Mouse (Mus musculus) myocyte (in vitro differentiated cells): ENCODE measurements around the gene Nova1. TPM values are rescaled to one million over a fixed set of nuclear protein-coding genes. Genes with fewer than 3 reads are reported as not detected.

Experiments
- H3K27me3 ChIP-seq: one replicate; pipeline ENCODE4 v1.6.1; 2011; ENCODE audit not compliant: control insufficient read depth, insufficient read depth, insufficient read length
- H3K36me3 ChIP-seq: one replicate; pipeline ENCODE4 v1.6.1; 2011; ENCODE audit not compliant: control insufficient read depth, insufficient read depth
- H3K4me2 ChIP-seq: one replicate; pipeline ENCODE4 v1.6.1; 2011; ENCODE audit warnings: low read depth, control low read depth
- H3K4me3 ChIP-seq: one replicate; pipeline ENCODE4 v1.5.1; 2011; ENCODE audit warnings: mild to moderate bottlenecking, control low read depth, moderate library complexity
- H3K79me2 ChIP-seq: one replicate; pipeline ENCODE4 v1.6.1; 2011; ENCODE audit not compliant: control insufficient read depth, insufficient read depth
- H3ac ChIP-seq: one replicate; pipeline ENCODE4 v1.6.1; 2011; ENCODE audit not compliant: control insufficient read depth, insufficient read length
- CEBPB ChIP-seq: IDR thresholded peaks from 2 replicates; pipeline ENCODE4 v1.6.1; 2011; ENCODE audit warnings: mild to moderate bottlenecking, moderate library complexity; ENCODE audit not compliant: poor library complexity, insufficient read depth, severe bottlenecking
- E2F4 ChIP-seq: IDR thresholded peaks from one replicate; pipeline ENCODE4 v1.6.1; 2011; ENCODE audit warnings: mild to moderate bottlenecking, control low read depth, moderate library complexity; ENCODE audit not compliant: insufficient read depth
- MAX ChIP-seq: IDR thresholded peaks from one replicate; pipeline ENCODE4 v1.6.1; 2011; ENCODE audit warnings: low read depth, mild to moderate bottlenecking, control low read depth
- MYOD1 ChIP-seq, 3 experiments: IDR thresholded peaks; one replicate each; pipeline ENCODE4 v1.6.1; 2011; ENCODE audit warnings: control low read depth in 2 of 3, low read depth in 2 of 3, mild to moderate bottlenecking in 2 of 3, moderate library complexity in 1 of 3; ENCODE audit not compliant: insufficient read length in 2 of 3, control insufficient read depth in 1 of 3
- MYOG ChIP-seq, 3 experiments: IDR thresholded peaks; one replicate each; pipeline ENCODE4 v1.6.1; 2011; ENCODE audit warnings: control low read depth in 2 of 3, low read depth in 2 of 3, mild to moderate bottlenecking in 2 of 3; ENCODE audit not compliant: insufficient read length in 2 of 3, control insufficient read depth in 1 of 3, insufficient read depth in 1 of 3
- POLR2A ChIP-seq: IDR thresholded peaks from one replicate; pipeline ENCODE4 v1.6.1; 2011; ENCODE audit warnings: low read depth, mild to moderate bottlenecking, control low read depth, moderate library complexity; ENCODE audit not compliant: insufficient read length
- POLR2AphosphoS2 ChIP-seq: IDR thresholded peaks from one replicate; pipeline ENCODE4 v1.6.1; 2011; ENCODE audit warnings: low read depth, control low read depth; ENCODE audit not compliant: insufficient read length
- REST ChIP-seq: IDR thresholded peaks from one replicate; pipeline ENCODE4 v1.6.1; 2011; ENCODE audit warnings: mild to moderate bottlenecking, control low read depth, moderate library complexity; ENCODE audit not compliant: insufficient read depth, insufficient read length
- SRF ChIP-seq: IDR thresholded peaks from one replicate; pipeline ENCODE4 v1.6.1; 2011; ENCODE audit warnings: low read depth; ENCODE audit not compliant: control insufficient read depth, insufficient read length
- TCF12 ChIP-seq: IDR thresholded peaks from one replicate; pipeline ENCODE4 v1.6.1; 2011; ENCODE audit warnings: mild to moderate bottlenecking, control low read depth; ENCODE audit not compliant: poor library complexity, insufficient read depth, severe bottlenecking
- TCF3 ChIP-seq: IDR thresholded peaks from one replicate; pipeline ENCODE4 v1.6.1; 2011; ENCODE audit warnings: low read depth, control low read depth; ENCODE audit not compliant: insufficient read length
- USF1 ChIP-seq: IDR thresholded peaks from one replicate; pipeline ENCODE4 v1.6.1; 2011; ENCODE audit warnings: low read depth, mild to moderate bottlenecking, control low read depth, moderate library complexity
- polyA plus RNA-seq: library from polyadenylated mRNA; unstranded; fragments of >200 nt; fragmentation: generic; extraction: Trizol; gene quantifications from one replicate; pipeline ENCODE4 v1.2.1, GENCODE M21; 2012; ENCODE audit warnings: missing spikeins

Gene Nova1
- polyA plus RNA-seq: not detected

DNA sequence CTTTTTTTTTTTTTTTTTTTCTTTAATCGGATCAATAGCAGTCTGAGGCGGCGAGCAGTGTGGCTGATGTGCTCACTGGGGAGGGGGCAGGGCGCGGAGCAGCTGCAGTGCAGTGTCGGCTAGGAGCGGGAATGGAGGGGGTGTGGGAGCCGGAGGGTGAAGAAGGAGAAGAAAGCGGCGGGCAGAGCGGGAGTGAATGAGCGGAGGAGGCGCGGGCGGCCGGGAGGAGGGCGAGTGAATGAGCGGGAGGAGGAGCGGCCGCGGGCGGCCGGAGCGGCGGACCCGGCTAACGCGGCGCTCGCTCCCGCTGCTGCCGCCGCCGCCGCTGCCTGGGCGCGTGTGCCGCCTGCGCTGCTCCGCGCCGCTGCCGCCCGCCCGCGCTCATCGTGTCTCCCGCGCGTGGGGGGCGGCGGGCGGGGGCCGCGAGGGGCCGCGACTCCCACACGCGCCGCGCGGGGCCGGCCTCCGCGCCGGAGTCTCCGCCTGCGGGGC is at the start of gene Nova1:
Gene Nova1 (minus strand): TSS at position 74 of the 492 bp plus-strand sequence.
- H3ac ChIP-seq: no peak within 1 kb of the TSS
- H3K36me3 ChIP-seq: no peaks in the 10 kb centered on the region
- H3K27me3 ChIP-seq: peaks cover 22% of the 10 kb centered on the region
- H3K79me2 ChIP-seq: no peaks in the 10 kb centered on the region
- H3K4me3 ChIP-seq: peak within 1 kb of the TSS; percentile 12
- H3K4me2 ChIP-seq: peak within 1 kb of the TSS; percentile 63
- no peak for TF ChIP-seq POLR2AphosphoS2
- TF ChIP-seq MAX: no peak
- no peak for TF ChIP-seq USF1
- no peak for TF ChIP-seq CEBPB
- TF ChIP-seq POLR2A: no peak
- peak in 1 of 3 experiments; percentile 43 for TF ChIP-seq MYOG (IDR thresholded peaks at IDR 0.05; ENCODE audit: control insufficient read depth in 1 of 3, insufficient read depth in 1 of 3, insufficient read length in 2 of 3, low read depth in 2 of 3)
- no peak for TF ChIP-seq SRF

DNA sequence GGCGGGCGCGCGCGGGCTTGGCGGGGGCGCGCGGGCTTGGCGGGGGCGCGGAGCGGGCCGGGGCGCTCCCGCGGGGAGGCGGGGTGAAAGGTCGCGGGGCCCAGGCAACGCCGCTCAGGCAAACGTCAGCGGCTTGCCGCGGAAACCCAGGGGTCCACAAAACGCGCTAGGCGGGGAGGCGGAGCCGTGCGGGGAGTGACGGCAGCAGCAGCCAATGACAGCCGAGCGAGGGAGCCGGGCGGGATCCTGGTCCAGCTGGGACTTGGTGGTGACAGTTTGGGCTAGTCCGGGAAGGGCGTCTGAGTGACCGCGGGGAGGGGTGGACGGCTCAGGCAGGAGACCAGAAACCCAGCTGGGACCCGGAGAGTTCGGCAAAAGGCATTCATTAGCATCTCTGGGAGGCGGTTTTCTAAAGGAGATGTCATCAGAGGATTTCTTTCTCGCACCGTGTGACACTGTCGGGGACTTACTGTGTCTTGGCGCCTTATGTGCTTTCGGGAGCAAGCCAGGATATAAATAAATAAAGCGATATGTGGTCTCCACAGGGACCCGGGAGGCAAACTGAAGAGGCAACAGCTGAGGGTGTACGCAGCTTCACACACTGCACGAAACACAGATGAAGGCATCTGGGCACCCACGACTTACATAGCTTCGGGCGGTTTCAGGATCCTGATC is 756 bp upstream of the Nova1 start:
- Histone ChIP-seq H3K4me3 (peak overlapping the region; percentile 12), H3ac (no peak overlapping the region), H3K4me2 (peak overlapping the region; percentile 63), H3K27me3 (peaks cover 22% of the 10 kb centered on the region), H3K36me3 (no peaks in the 10 kb centered on the region), H3K79me2 (no peaks in the 10 kb centered on the region)
- no peak for TF ChIP-seq POLR2A
- no peak for TF ChIP-seq MAX
- no peak for TF ChIP-seq CEBPB
- no peak for TF ChIP-seq SRF
- no peak for TF ChIP-seq REST
- TF ChIP-seq MYOG (IDR thresholded peaks at IDR 0.05; ENCODE audit: control insufficient read depth in 1 of 3, insufficient read depth in 1 of 3, insufficient read length in 2 of 3, low read depth in 2 of 3): no peak
- no peak for TF ChIP-seq USF1
- TF ChIP-seq POLR2AphosphoS2: no peak
- TF ChIP-seq TCF3: no peak
- no peak for TF ChIP-seq E2F4
- no peak for TF ChIP-seq MYOD1 (IDR thresholded peaks at IDR 0.05; ENCODE audit: control insufficient read depth in 1 of 3, insufficient read length in 2 of 3, low read depth in 2 of 3)
- no peak for TF ChIP-seq TCF12

DNA sequence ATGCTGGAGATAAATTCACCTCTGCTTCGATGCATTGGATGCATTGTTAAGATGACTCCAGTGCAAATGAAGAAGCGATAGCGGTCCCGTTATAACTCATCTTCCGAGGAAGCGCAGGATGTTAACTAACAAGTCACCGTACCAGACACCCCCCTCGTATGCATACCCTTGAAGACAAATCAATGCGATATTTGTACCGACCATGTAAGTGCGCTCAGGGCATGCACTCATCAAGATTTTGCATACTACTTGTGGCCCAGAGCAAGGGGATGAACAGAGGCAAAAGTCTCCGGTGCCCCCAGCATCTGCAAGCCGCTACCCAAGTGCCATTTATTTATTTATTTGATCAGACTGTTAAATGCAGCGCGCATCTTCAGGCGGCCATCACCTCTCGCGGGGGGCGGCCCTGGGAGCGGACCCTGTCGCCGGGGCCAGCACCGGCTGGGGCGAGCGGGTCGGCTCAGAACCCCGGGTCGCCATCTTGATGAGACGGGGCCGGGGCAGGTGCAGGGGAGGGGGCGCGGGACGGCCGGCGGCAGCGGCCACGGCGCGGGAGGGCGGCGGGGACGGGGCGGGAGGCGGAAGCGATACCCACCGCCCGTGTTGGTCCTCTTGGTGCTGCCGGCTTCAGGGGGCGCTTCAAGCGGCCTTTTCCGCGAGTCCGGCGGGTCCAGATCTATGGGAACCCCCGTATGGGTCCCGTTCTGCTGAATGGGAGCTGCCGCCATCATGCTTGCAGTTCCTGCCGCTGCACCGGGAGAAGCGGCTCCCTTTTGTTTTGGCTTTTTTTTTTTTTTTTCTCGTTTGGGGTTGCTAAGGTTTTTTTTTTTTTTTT is 491 bp downstream of the Nova1 start:
- peak overlapping the region; percentile 38 for H3K4me2 ChIP-seq
- TF ChIP-seq MAX: no peak
- TF ChIP-seq POLR2AphosphoS2: no peak
- no peak for TF ChIP-seq TCF12
- no peak for TF ChIP-seq POLR2A
- no peak for TF ChIP-seq USF1
- no peak for TF ChIP-seq TCF3
- TF ChIP-seq MYOG (IDR thresholded peaks at IDR 0.05; ENCODE audit: control insufficient read depth in 1 of 3, insufficient read depth in 1 of 3, insufficient read length in 2 of 3, low read depth in 2 of 3): no peak
- no peak for TF ChIP-seq MYOD1 (IDR thresholded peaks at IDR 0.05; ENCODE audit: control insufficient read depth in 1 of 3, insufficient read length in 2 of 3, low read depth in 2 of 3)
- no peak for TF ChIP-seq CEBPB
- TF ChIP-seq E2F4: no peak
- TF ChIP-seq REST: no peak
- no peak for TF ChIP-seq SRF
- no peaks in the 10 kb centered on the region for H3K79me2 ChIP-seq
- peaks cover 22% of the 10 kb centered on the region for H3K27me3 ChIP-seq
- H3ac ChIP-seq: no peak overlapping the region
- no peaks in the 10 kb centered on the region for H3K36me3 ChIP-seq
- peak overlapping the region; percentile 12 for H3K4me3 ChIP-seq

DNA sequence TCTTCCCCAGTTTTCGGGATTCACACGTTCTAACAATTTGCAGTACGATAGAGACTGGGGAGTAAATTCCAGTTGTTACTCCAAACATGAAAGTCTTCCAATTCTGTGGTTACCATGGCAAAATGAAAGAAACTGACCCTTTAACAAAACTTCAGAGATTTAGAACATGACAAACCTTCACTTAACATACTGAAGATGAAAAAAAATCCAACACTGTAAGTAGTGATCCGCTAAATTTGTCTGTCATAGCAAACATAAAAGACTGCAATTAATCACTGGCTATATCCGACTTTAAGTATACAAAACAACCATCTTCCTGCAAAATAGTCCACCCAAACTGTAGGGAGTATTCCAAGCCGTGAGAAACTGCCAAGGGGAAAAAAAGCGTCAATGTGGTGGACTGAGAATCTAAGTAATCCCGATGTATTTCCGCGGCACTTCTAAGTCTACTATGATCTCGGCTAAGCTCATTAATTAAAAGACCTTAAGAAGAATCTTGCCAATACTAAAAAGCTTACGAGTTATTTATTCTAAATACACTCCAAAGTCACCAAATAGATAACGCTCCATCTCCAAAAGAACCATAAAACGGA is 1.4 kb downstream of the Nova1 start:
- Histone ChIP-seq H3K27me3 (peaks cover 22% of the 10 kb centered on the region), H3K79me2 (no peaks in the 10 kb centered on the region), H3ac (no peak overlapping the region), H3K36me3 (no peaks in the 10 kb centered on the region), H3K4me3 (no peak overlapping the region), H3K4me2 (no peak overlapping the region)
- TF ChIP-seq REST (no peak), MYOG (IDR thresholded peaks at IDR 0.05; ENCODE audit: control insufficient read depth in 1 of 3, insufficient read depth in 1 of 3, insufficient read length in 2 of 3, low read depth in 2 of 3) (no peak), SRF (no peak), TCF3 (no peak), E2F4 (no peak), CEBPB (no peak), POLR2AphosphoS2 (no peak), TCF12 (no peak)
